Mouse (Mus musculus) brown adipose tissue, adult 24 weeks (tissue): ENCODE measurements around the gene Bcl7b. TPM values are rescaled to one million over a fixed set of nuclear protein-coding genes. Genes with fewer than 3 reads are reported as not detected.

Experiments used
- H3K27ac ChIP-seq: fragments of 200-500 bp; replicated peaks from 2 replicates; pipeline ENCODE4 v1.5.1; 2012; ENCODE audit warnings: low read depth, mild to moderate bottlenecking, low read length
- H3K4me1 ChIP-seq: fragments of 200-500 bp; 2 replicates; pipeline ENCODE4 v1.6.1; 2012; ENCODE audit warnings: low read length, mixed read lengths; ENCODE audit not compliant: control insufficient read depth, insufficient read depth, insufficient read length
- H3K4me3 ChIP-seq: fragments of 200-500 bp; 2 replicates; pipeline ENCODE4 v1.5.1; 2012; ENCODE audit warnings: low read depth, mild to moderate bottlenecking, low read length, moderate library complexity; ENCODE audit not compliant: insufficient read depth
- polyA plus RNA-seq: library from polyadenylated mRNA; stranded (reverse); fragments of >200 nt; gene quantifications from 2 replicates; pipeline ENCODE4 v1.2.4, GENCODE M21; 2012; ENCODE audit not compliant: missing spikeins, insufficient read depth, insufficient read length

The Bcl7b gene
- polyA plus RNA-seq, 1 experiment, result 84.5 TPM

DNA sequence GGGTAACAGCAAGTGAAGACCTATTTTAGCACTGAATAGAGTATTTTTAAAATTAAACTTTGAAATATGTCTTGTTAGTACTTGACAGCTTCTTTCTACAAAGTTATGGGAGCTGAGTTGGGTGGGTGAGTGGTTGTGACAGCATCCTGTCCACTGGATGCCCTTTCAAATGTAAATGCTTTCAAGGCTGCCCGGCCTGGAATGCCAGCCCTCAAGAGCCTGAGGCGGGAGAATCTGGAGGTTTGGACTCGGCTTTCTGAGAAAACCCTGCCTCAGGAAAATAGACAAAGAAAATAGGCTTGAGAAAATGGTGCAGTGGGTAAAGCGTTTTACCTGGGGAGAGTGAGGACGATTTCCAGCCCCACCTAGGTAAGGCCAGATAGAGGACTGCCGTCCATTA lies 13.7 kb downstream of the Bcl7b start:
- Histone ChIP-seq H3K4me3 (no peak overlapping the region), H3K27ac (no peak overlapping the region), H3K4me1 (peaks cover 8% of the 10 kb centered on the region; the same call in 1 of the 2 replicates)

DNA sequence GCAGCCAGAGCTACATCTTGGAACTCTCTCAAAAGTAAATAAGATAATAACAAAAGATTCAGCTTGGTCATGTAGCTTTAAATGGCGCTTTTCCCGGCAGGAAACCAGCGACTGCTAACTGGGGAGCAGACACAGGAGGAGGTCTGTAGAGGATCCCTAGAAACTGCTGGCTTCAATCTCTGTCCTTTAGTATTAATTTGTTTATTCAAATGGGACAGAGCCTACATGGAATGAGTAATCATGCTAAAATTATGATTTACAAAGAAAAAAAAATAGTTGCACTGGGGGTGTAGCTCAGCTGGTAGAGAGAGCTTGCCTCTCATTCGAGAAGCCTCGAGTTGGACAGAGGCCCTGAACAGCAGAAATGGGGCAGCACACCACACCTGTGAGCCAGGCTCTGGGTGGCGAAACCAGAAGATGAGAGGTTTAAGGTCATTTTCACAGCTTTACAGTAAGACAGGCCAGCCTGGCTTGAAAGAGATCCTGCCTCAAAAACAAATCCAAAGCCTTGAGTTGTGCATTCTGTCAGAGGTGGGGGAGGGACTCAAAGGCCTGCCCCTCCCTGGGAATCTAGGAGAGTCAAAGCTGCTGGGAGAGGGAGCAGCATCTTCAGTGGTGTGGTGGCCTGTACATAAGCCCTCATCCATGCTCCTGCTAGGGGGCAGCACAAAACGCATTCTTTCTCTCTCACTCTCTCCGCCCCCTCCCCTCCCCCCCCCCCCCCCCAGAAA lies 15.2 kb downstream of the Bcl7b start:
- Histone ChIP-seq H3K4me1 (peaks cover 5% of the 10 kb centered on the region; the same call in 1 of the 2 replicates), H3K27ac (no peak overlapping the region), H3K4me3 (no peak overlapping the region)

DNA sequence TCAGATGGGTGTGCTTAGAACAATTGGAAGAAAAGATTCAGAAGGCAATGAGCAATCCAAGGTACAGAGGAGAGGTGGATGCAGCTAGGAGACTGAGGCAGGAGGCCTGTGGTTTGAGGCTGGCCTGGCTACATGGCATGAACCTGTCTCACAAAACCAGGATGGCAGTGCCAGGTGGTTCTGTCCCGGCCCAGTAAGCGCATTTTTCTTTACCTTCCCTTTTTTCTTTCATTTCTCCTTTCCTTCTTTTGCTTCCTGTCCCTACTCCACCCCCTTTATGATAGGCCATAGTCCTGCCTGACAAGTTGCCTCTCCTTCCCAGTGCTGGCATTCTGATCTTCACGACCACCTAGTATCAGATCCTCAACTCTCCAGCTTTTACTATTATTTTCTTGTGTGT lies 16.9 kb downstream of the Bcl7b start:
- H3K27ac ChIP-seq, result no peak overlapping the region
- H3K4me3 ChIP-seq, result no peak overlapping the region
- H3K4me1 ChIP-seq, result peaks cover 8% of the 10 kb centered on the region

DNA sequence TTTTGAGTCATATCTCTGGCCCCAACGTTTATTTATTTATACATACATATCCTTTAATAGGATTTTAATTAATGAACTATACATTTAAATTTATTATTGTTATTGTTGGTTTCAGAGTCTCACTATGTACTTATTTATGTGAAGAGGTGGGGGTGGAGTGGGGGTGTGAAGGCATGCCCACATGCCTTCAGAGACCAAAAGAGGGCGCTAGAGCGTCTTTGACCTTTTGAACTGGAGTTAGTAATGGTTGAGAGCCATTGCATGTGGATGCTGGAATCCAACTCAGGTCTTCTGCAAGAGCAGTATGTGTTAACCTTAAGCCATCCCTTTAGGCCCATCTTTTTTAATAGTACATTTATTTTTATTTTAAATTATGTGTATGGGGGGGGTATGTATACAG lies 17.5 kb downstream of the Bcl7b start:
- Histone ChIP-seq H3K4me1 (peaks cover 8% of the 10 kb centered on the region), H3K4me3 (no peak overlapping the region), H3K27ac (no peak overlapping the region)

DNA sequence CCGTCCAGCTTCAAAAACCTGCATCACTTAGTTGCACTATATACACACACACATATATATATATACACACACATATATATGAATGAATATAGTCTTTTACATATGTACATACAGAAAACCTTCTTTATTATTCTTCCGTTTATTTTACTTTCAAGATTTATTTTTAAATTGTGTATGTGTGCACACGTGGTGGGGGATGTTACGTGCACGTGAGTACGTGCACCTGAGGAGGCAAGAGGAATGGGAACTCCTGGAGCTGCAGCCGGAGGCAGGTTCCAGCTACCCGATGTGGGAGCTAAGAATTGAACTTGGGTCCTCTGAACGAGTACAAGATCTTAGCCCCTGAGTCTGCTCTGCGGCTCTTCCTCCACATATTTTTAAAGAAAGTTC lies 18.1 kb downstream of the Bcl7b start:
- Histone ChIP-seq H3K4me1 (peaks cover 8% of the 10 kb centered on the region), H3K4me3 (peak overlapping the region; percentile 77), H3K27ac (peak overlapping the region; percentile 76)

DNA sequence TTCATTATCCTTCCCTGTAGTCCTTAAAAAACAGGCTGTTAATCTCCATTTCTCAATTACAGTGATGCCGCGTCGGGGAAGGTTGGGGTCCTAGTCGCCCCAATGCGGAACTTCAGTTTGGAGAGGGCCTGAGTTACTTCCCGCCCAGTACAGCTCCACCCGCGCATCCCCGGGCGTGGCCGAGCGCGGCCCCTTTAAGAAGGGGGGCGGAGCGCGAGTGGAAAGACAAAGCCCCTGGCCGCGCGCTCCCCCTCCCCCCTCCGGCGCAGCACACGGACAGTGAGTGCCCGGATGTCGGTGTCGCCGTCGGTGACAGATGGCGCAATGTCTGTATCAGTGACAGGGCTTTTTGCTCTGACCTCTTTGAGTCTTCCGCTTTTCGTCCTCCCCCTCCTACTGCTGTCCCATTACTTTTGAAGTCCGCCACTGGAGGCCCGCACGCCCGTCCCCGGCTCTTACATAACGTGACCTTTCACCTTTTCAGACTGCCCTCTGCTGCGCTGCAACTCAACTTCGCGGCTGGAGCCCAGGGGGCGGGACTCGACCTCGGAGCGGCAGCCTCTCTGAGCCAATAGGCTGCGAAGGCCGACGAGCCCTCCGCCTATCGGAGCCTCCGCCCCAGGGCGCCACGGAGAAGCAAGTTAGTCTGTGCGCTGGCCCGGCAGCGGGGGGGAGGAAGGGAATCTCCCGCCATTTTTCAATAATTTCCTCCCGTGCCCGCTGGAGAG lies 18.7 kb downstream of the Bcl7b start, which contains the start of gene Baz1b:
TSS of gene Baz1b (plus strand) at position 644 of the 728 bp plus-strand sequence.
- peak within 1 kb of the TSS; percentile 99 for H3K27ac ChIP-seq
- peaks cover 8% of the 10 kb centered on the region for H3K4me1 ChIP-seq
- H3K4me3 ChIP-seq, result peak within 1 kb of the TSS; percentile 79

DNA sequence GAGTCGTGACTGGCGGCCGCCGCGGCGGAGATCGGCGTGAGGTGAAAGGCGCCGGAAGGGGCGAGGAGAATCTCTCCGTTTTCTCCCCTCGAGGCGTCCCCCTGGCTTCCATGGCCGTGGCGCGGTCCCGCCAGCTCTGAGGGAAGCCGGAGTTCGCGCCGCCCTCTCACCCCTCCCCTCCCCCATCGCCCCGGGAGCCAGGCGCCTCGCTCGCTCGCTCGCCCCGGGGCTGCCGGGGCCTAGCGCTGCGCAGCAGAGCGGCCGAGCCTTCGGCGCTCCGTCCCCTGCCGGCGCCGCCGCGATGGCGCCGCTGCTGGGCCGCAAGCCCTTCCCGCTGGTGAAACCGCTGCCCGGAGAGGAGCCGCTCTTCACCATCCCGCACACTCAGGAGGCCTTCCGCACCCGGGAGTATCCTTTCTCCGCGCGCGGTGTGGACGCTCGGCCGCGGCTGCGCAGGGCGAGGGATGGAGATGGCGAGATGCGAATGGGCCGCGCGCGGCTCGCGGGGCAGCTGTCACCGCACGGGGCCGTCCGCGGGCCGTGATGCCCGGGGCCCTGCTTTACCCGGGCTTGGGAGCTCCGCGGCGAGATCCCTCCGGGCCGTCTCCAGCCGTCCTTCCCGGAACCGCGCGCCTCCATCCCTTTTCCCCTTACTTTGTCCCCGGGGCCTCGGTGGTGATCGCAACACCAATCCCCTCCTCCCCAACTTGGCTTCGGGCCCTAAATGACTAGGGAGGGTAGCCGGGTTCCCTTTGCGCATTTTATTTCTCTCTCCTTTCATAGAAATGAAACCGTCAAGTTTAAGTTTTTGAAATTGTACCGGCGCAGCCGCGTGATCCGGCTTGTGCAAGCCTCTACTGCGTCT lies 19.5 kb downstream of the Bcl7b start:
- H3K27ac ChIP-seq, result peak overlapping the region; percentile 87
- peak overlapping the region; percentile 79 for H3K4me3 ChIP-seq
- H3K4me1 ChIP-seq, result peaks cover 9% of the 10 kb centered on the region

DNA sequence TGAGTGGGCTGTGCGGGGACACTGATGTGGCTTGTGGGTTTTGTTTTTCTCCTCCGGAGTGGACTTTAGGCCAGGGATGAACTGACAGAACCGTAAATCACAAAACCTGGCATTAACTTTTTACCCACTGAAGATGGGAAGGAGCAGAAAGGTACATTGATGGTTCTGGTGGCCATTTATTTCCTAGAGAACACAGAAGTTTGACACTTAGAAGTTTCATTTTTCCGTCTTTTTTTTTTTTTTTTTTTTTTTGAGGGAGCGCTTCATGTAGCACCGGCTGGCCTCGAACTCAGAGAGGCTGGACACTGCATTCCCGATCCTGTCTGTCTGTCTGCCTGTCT lies 20.1 kb downstream of the Bcl7b start:
- peaks cover 11% of the 10 kb centered on the region for H3K4me1 ChIP-seq
- H3K4me3 ChIP-seq, result peak overlapping the region; percentile 79

DNA sequence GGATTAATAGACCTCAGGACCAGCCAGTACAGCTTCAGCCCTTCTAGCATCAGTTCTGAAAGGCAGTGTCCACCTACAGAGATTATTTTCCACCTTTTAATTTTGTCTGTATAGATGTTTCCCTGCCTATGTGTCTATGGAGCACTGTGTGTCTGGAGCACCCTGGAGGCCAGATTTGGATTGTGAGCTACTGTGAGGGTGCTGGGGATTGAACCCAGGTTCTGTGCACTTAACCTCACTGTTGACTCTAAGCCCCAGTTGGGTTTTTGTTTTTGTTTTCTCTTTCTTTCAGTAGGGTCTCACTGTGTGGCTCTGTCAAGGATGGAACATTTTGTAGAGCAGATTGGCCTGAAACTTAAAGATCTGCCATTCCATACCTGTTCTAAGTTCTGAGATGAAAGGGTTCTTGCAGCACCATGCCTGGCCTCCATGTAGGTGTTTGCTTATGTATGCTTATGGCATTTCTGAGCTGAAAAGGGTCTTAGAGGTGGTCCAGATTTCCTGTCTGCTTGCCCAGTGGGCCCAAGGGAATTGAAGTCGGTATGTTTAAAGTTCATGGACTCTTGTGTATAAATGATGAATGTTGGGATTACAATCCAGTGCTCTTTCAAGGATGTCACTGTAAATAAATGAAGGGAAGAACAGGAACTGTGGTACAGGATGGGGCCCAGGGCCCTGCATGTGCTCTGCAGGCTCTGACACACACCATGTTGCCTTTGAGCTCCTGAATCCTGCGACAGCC lies 21.4 kb downstream of the Bcl7b start:
- Histone ChIP-seq H3K4me3 (peak overlapping the region; percentile 14), H3K4me1 (peaks cover 11% of the 10 kb centered on the region), H3K27ac (peak overlapping the region; percentile 20; the same call in 1 of the 2 replicates)

More for the DNA sequence above, 20.1 kb downstream of the Bcl7b start:
- H3K27ac ChIP-seq, result peak overlapping the region; percentile 87

DNA sequence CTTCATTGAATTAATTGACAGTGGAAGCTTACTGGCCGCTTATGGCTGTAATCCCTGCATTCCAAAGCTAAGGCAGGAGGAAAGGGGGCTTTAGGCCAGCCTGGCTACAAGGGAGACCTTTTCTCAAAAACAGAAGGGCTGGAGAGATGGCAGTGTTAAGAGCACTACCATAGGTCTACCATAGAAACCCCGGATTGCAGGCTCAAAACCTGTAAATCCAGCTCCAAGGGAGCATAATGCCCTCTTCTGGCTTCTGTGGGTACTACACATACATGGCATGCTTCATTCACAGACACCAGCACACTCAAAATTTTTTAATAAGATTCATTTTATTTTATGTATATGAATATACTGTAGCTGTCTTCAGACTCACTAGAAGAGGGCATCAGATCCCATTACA lies 23.5 kb downstream of the Bcl7b start:
- no peak overlapping the region for H3K4me3 ChIP-seq
- H3K27ac ChIP-seq, result no peak overlapping the region
- H3K4me1 ChIP-seq, result peaks cover 11% of the 10 kb centered on the region

DNA sequence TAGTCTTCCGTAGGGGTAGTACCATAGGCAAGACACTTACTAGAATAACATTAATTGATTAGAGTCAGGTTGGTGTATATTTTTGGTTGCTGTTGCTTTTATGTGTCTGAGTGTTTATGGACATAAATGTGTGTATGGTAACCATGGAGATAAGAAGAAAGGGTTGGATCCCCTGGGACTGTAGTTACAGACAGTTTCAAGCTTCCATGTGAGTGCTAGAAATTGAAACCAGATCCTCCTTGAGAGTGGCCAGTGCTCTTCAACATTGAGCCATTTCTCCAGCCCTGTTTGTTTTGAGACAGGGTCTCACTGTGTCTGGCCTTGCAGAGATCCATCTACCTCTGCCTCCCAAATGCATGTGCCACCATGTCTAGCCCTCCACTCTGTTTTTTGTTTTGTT lies 24.3 kb downstream of the Bcl7b start:
- H3K27ac ChIP-seq, result no peak overlapping the region
- no peak overlapping the region for H3K4me3 ChIP-seq
- peaks cover 11% of the 10 kb centered on the region for H3K4me1 ChIP-seq

DNA sequence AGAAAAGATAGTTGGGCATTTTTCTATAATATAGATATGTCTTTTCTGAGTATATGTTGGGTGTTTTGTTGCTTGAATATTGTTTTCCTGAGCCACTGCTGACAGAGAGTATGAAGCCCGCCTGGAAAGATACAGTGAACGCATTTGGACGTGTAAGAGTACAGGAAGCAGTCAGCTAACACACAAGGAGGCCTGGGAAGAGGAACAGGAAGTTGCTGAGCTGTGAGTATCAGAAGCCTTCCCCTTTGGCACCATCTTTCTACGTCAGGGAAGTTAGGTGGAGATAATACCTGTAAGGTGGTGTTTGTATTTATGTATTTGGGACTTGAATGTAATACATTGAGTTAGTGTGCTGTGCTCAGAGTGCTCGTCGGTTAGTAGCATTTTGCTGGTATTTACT lies 28.3 kb downstream of the Bcl7b start:
- Histone ChIP-seq H3K4me3 (no peak overlapping the region), H3K27ac (no peak overlapping the region), H3K4me1 (peaks cover 2% of the 10 kb centered on the region; the same call in 1 of the 2 replicates)

DNA sequence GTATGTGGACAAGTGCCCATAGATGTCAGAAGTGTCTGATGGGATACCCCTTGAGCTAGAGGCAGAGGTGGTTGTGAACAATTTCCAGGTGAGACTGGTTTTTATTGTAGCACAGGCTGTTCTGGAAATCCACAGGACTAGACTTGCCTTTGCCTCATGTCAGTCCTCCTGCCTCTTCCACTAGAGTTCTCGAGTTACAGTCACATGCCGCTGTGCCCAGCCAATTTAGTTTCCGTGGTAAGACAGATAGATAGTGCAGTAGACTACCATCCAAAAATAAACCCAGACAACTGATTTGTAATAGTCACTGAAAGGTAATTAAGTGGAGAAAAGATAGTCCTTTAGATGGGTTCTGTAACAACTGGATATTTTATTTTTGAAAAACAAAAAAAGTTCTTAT lies 34.7 kb downstream of the Bcl7b start:
- Histone ChIP-seq H3K27ac (no peak overlapping the region), H3K4me1 (no peaks in the 10 kb centered on the region)

DNA sequence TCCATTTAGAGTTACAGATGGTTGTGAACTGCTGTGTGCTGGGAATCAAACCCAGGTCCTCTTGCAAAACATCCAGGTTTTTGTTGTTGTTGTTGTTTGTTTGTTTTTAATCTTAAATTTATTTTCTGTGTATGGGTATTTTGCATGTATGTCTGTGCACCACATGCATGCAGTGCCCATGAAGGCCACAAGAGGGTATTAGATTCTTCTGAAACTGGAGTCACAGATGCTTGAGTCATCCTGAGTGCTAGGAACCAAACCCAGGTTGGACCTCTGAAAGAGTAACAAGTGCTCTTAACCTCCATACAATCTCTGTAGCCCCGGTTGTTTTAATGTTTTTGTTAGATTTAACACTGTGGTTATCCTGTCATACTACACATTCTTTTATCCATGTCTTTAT lies 40.1 kb downstream of the Bcl7b start:
- Histone ChIP-seq H3K4me3 (no peak overlapping the region), H3K27ac (no peak overlapping the region), H3K4me1 (no peaks in the 10 kb centered on the region)

More for the DNA sequence above, 34.7 kb downstream of the Bcl7b start:
- H3K4me3 ChIP-seq, result no peak overlapping the region
